Mouse (Mus musculus) lung, postnatal 36 days (tissue): Measurements from ENCODE around the gene Nhs.

ENCODE experiments used
- DNase-seq: peaks from one replicate; pipeline ENCODE4 v3.0.0; 2022; ENCODE audit warnings: mixed read lengths

Gene Nhs

GRCm38 (mm10) chrX:162159637-162160611 is at the start of gene Nhs:
Gene Nhs, minus strand, starts transcription at chrX:162159730.
- peak; percentile 70 for DNase-seq

GRCm38 (mm10) chrX:162206350-162206884 is 46.9 kb upstream of the Nhs start:
- peak; percentile 8 for DNase-seq

DNA sequence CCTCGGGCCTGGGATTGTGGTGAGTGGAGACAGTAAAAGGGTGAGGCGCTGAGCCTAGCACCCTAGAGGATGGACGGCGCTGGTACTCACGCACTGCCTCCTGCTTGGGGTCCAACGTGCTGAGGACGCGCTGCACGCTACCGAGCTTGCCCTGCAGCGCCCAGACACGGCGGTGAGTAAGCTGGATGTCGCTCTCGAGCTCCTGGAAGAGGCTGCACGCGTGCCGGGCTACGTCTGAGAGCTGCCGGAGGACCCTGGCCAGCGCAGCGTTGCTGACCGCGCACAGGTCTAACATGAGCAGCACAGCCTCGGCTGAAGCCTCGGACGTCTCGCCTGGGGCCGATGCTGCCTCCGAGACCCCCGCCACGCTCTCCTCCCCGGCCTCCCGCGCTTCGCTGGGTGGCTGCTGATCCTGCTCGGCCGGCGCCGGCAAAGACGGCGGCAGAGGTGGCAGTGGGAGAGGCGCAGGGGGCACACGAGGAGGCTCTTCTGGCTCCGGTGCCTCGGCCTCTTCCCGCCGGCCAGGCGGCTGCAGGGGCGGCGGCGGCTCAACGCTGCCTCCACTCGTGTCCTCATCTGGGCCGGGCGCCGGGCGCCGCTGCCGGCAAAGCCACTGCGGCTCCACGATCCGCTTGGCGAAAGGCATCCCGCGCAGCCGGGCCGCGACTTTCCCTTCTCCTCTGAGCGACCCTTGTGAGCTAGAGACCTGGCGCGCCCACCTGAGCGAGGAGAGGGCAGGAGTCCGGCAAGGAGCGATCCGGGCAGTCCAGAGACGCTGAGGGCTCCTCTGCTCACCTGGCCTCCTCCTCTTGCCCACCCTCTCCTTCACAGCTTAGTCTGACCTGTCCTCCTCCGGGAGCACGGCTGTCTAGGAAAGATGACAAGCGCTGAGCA is 540 bp downstream of the Nhs start:
- DNase-seq: peak; percentile 9

- DNase-seq: peak; percentile 12
Observed at GRCm38 (mm10) chrX:162158142-162158541, 1.4 kb downstream of the Nhs start.

- DNase-seq: no peak
Observed at GRCm38 (mm10) chrX:162137807-162138206, 21.7 kb downstream of the Nhs start.

DNA sequence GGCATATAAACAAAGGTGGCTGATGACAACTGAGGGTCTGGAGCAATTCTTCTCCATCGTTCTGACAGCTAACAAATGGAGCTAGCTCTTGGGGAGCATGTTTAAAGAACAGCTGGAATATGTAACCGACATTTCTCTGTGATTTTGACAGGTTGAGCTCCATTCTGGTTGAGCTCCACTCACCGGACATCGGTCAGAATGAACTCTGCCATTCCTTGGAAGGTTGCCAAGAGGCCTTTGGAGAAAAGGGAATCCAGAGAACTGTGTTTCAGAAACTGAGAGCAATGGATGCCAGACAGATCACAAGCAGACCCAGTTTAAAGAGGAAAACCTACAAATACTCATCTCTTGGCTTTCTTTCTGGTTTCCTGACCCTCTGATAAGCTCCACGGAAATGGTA is 46.3 kb downstream of the Nhs start:
- peak; percentile 26 for DNase-seq

- DNase-seq: peak; percentile 34
Observed at GRCm38 (mm10) chrX:162102802-162103434, 56.6 kb downstream of the Nhs start.

GRCm38 (mm10) chrX:162098364-162098763 is 61.2 kb downstream of the Nhs start:
- DNase-seq: peak; percentile 33

DNA sequence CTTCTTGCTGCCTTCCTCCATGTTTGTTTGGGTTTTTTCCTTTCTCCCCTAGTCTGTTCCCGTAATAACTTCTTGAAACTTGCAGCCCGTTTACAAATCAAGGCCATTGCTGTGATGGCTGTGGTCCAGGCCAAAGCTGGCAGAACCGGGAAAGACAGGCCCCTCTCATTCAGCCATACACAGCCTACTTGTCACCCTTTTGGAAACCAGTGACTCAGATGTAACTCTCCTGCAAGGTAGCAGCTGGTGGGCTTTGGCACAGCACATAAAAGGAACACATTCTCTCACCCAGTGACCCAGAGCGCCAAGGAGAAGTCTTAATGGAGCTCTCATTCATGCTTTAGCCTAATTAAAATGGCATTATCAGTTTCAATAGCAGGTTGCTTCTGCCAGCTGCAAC is 72.2 kb downstream of the Nhs start:
- no peak for DNase-seq

- DNase-seq: no peak
Observed at GRCm38 (mm10) chrX:162085897-162086200, 73.7 kb downstream of the Nhs start.

DNA sequence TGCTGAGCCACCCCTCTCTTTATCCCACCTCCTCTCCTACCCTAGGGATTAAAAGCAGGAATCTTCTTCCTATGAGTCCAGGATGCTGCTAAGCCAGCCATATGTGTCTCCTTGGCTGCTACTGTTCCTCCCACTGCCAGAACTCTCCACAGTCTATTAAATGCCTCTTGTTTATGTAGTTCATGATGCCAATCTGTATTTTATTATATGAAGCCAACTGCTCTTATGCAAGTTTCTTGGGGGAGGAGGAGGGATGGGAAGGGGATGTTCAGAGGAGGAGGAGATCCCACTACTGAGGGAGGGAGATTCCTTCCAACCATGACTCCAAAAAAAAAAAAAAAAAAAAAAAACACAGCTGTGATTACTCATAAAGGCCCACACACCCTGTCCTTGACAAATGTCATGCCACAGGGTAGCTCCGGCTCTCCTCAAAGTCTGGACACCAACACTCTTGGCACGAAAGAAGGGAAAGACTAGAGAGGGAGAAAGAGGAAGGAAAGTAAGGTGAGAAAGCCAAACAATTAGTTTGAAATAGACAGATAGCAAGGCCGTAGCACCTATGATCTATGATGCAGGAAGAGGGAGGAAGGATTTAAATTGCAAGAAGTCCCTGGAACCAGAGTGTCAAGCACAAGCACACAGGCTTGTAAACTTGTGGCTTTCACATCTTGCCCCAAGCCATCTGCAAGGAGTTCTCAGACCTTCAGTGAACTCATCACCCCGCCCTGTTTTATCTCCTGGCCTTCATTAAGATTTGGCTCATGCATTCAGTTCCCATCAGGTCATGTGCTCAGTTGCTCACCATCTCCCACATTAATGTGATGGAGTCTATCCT is 74.3 kb downstream of the Nhs start:
- DNase-seq: no peak

DNA sequence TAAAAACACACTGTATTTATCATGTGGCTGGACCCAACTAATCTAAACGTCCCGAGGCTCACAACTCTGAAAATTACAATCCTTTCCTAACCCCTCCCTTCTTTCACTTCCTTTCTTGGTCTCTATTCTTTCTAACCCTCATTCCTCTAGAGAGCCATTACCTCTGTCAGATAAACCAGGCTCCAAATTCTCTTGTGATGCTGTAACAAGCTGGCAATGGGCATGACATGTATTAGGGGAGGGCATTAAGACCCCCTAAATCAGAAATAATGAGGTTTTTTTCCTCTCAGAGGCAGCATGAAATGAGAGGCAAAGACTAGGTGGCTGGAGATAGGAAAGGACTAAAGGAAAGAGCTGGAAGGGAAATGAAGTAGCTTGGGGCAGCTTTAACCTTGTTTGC is 96.4 kb downstream of the Nhs start:
- no peak for DNase-seq

GRCm38 (mm10) chrX:162055635-162056034 is 103.9 kb downstream of the Nhs start:
- no peak for DNase-seq

- no peak for DNase-seq
Observed at GRCm38 (mm10) chrX:162053566-162053965, 106.0 kb downstream of the Nhs start.

DNA sequence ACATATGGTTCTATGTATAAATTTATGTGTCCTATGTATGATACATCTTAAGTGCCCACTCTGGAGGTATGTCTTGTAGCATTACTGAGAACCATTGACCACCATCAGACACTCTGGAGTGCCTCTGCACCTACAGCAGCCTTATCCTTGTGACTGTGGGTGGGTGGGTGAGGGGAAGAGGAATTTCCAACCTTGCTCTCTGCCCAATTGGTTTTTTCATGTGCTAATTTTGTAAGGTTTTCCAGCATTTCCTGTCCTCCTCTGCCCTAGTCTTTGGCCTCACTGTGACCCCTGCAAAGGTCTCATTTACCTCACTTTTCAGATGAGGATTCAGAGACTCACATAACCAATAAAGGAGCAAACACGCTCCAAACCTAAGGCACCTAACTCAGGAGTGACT is 107.0 kb downstream of the Nhs start:
- no peak for DNase-seq

DNA sequence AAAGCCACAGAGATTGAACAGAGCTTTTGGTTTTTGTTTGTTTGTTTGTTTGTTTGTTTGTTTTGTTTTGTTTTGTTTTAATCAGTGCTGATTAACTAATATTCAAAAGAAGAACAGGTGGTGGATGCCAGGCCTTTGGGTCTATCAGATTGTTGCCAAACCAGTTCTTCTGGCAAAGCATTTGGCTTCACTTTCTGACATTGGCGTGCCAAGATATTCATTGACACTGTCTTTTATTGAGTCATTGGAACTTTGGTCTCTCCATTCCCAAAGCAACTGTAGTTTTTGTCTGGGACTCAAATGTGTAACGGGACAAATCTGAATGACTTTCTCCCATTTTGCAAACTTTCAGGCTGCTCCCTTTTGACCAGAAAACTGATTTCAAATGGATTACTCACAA is 109.9 kb downstream of the Nhs start:
- peak; percentile 3 for DNase-seq

DNA sequence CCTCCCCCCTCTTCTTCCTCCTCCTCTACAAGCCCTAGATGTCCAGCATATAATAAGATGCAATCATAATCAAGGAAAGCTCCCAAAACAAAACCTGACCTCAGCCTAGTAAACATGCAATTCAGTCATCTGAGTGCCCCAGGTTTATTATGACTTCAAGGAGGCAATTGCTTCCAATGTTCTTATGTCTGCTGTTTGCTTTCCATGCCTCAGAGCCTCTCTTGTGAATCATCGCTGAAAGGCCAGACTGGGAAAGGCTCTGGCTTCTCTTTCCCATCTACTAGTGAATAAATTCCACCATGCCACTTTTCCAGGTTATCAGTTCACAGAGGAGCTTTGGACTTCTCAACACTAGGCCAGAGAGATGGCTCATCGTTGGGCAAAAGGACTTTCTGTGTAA is 114.0 kb downstream of the Nhs start:
- no peak for DNase-seq

- no peak for DNase-seq
Observed at GRCm38 (mm10) chrX:162044109-162044508, 115.4 kb downstream of the Nhs start.

- peak; percentile 62 for DNase-seq
Observed at GRCm38 (mm10) chrX:162025210-162025953, 134.1 kb downstream of the Nhs start.

DNA sequence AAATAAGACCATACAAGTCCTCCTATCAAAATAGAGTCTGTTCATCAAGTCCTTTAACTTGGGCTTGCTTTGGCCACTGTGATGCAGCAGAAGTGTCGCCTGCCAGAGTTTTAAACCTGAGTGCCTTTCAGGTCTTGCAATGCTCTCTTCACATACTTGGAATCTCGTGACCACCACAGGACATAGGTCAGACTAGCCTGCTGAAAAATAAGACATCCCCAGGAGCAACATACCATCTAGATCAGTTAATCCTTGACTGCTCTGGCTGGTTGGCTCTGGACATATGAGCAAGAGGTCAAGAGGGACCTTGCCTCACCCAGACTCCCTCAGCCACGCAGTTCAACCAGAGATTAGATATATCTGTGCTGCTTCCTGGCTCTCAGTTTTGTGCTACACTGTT is 137.8 kb downstream of the Nhs start:
- DNase-seq: no peak

- no peak for DNase-seq
Observed at GRCm38 (mm10) chrX:162020039-162020566, 139.4 kb downstream of the Nhs start.
